Mouse (Mus musculus) sigmoid colon, adult 10 weeks (tissue): Measurements from ENCODE around the gene Hid1. TPM values are rescaled to one million over a fixed set of nuclear protein-coding genes. Genes with fewer than 3 reads are reported as not detected.

Experiments
- polyA plus RNA-seq: library from polyadenylated mRNA; stranded (reverse); fragments of 350-450 nt; fragmentation: Illumina TruSeq; extraction: RNeasy Lipid Tissue Mini Kit (QIAGEN cat#74804); gene quantifications from one replicate; pipeline ENCODE4 v1.2.3, GENCODE M21; 2014; ENCODE audit warnings: low read depth, low replicate concordance

Hid1 gene
- 19.6 TPM for polyA plus RNA-seq

DNA sequence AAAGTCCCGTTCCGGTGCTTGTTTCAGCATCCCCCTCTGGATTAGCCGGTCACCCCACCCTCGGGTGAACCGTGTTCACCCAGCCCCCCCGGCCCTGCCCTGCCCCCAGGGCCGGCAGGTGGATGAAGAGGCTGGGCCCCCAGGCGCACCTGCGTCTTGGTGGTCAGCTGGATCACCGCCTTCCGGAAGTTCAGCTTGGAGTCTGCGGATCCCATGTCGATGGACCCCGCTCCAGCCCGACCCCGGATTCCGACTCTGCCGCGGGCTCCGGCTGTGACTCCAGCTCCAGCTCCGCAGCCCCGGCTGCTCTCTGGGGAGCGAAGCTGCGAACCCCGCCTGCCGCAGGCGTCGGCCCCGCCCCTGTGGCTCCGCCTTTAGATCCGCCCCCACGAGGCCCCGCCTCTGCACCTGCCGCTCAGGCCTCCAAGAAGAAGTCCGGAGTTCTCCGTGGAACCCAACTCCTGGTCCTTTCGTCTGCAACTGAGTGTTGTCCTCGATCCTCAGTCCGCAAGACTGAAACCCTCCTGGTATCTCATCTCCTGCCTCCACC is at the start of gene Hid1:
Gene Hid1, minus strand, starts transcription at position 362 of the 550 bp plus-strand sequence.

DNA sequence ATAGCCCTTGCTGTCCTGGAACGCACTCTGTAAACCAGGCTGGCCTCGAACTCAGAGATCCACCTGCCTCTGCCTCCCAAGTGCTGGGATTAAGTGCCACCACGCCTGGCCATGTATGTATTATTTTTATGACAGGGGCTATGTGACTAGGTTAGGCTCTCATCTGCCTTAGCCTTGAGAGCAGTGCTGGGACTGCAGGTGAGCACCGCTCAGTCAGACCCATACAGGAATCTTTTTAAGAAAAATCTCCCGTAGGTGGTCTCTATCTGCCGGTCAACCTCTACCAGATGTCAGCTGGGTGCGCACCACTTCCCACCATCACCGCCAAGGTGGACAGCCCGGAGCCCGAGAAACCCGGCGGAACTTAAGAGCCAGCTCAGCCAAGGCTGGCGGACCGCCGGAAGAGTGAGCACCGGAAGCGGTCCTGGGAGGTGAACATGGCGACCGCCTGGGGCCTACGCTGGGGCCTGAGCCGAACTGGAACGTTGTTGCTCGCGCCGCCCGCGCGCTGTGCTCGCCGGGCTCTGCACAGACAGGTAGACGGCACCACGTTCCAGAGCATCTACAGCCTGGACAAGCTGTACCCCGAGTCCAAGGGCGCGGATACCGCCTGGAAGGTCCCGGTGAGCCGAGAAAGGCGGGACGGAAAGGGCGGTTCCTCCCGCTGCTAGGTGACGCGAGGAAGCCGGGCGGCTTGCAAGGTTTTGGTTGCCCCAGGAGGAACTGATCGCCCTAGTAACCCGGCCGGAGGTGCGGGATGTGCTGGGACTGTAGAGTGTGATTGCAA is 36.0 kb upstream of the Hid1 start, which contains the start of gene Mrpl58:
Gene Mrpl58, plus strand, starts transcription at position 415 of the 787 bp plus-strand sequence.

DNA sequence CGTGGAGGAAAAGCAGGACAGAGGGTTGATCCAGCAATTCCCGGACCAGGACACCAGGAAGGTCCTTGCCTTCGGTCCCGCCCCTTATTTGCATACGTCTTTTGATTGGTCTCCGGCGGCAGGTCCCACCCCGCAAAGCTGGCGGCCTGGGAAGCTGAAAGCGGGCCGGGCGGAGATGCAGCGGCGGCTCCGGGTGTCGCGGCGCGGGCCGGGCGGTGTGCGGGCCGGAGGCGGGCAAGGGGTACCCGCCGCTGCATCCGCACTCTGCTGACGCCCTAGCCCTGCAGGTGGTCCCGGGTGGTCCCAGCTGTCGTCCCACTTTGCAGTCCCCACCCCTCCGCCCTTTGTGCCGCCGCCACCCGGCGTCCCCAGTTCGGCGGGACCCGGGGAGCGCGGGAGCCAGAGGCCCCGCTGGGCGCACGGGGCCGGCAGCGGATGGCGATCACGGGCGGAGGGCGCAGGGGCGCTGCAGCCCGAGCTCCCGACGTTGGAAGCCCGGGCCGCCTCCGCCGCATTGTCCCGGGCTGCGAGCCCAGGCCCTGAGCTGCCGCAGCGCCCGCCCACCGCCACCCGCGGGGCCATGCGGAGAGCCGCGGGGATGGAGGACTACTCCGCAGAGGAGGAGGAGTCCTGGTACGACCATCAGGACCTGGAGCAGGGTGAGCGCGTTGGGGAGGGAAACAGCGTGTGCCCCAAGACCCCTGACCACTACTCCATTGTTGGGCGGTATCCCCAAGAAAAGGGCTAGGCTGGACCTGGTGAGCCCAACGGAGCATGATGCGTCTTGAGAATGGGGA is 14.4 kb upstream of the Hid1 start, which contains the start of gene Cdr2l:
Gene Cdr2l, plus strand, starts transcription at position 174 of the 797 bp plus-strand sequence.

DNA sequence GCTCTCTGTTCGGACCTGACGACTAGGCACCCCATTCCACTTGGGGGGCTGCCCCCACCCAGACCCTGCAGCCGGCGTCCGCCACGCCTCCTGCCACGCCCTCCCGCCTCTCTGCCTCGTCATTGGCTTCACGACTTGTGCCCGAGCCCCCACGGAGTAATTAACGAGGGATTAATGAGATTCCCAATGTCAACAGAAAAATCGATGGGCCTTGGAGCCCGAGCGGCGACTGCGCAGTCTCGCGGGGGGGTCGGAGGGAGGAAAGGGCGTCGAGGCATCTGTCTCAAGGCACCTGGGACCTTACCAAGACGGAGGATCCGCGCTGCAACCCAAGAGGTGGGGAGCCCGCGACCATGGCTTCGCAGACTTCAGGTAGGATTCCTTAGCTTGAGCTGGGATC is 33.0 kb downstream of the Hid1 start, which contains the start of gene Otop3:
Gene Otop3, plus strand, starts transcription at position 201 of the 400 bp plus-strand sequence.

DNA sequence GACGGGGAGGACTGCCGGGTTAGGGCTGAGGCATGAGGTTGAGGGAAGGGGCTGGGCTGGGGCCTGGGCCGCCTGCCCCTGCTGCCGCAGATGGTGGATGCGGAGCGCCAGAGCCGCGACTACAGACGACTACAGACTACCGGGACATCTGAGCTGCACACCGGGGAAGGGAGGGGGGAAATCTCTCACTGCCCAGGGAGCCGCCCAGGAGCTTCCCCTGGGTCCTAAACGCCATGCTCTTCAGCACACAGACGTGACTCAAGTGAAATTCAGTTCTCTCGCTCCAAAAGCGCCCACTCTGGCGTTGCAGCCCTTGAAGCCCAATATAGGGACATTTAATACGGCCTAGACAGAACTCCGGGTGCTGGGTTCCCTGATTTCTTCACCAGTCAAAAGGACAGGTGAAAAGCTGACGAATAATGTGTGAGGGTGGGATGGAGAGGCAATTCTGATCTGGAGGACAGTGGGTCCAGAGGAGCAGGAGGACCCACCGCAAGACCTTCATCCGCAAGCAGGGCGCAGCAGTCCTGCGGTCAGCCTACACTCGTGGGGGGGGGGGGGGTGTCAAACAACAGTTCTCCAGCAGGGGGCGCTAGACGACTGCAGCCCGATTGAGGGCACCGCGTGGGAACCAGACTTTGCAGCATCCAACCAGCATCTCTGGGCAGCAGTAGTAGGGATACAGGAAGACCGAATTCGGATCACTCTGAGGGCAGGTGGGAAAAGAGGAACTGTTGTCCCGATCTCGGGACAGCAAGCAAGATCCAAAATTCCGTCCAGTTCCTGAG is 45.5 kb downstream of the Hid1 start, which contains the start of gene Ush1g:
Gene Ush1g, minus strand, starts transcription at position 136 of the 788 bp plus-strand sequence.

DNA sequence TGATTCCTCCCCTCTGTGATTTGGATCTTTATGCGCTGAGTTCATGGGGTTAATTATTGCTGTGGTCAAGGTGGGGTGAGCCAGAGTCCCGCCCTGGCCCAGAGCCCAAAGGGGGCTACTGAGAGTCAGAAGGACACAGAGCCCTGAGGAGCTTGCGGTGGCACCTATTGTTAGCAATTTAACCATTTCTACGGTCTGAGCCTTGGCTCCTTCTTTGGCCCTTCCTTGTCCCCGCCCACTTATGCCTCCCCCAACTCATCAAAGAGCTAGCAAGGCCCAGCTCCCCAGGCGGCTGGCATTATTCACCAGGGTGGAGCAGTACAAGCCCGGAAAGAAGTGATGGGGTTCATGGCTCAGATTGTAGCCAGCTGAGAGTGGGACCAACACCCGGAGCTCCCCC is 60.7 kb downstream of the Hid1 start, which contains the start of gene Otop2:
Gene Otop2, plus strand, starts transcription at position 301 of the 400 bp plus-strand sequence.

Other genes starting within 250 kb of the Hid1 start
- gene Cd300lf, start 233.8 kb downstream of the Hid1 start, polyA plus RNA-seq, result 1.5 TPM
- gene Slc9a3r1, start 204.4 kb downstream of the Hid1 start, polyA plus RNA-seq, result 29.7 TPM
- 0.50 TPM for gene Tmem104, start 180.3 kb downstream of the Hid1 start, polyA plus RNA-seq
- gene Nat9, start 179.9 kb downstream of the Hid1 start, polyA plus RNA-seq, result 1.3 TPM
- not detected for gene Grin2c, start 100.5 kb downstream of the Hid1 start, polyA plus RNA-seq
- gene Fdxr, start 90.7 kb downstream of the Hid1 start, polyA plus RNA-seq, result 3.7 TPM
- gene Fads6, start 70.1 kb downstream of the Hid1 start, polyA plus RNA-seq, result 0.47 TPM
- not detected for gene Otop2, start 60.6 kb downstream of the Hid1 start, polyA plus RNA-seq
- not detected for gene Ush1g, start 45.7 kb downstream of the Hid1 start, polyA plus RNA-seq
- gene Otop3, start 33.0 kb downstream of the Hid1 start, polyA plus RNA-seq, result not detected
- 0.54 TPM for gene Cdr2l, start 14.2 kb upstream of the Hid1 start, polyA plus RNA-seq
- gene Mrpl58, start 36.0 kb upstream of the Hid1 start, polyA plus RNA-seq, result 12.8 TPM
- gene Atp5h, start 52.2 kb upstream of the Hid1 start, polyA plus RNA-seq, result 608 TPM
- 14.4 TPM for gene Kctd2, start 52.4 kb upstream of the Hid1 start, polyA plus RNA-seq
- not detected for gene Trim80, start 72.8 kb upstream of the Hid1 start, polyA plus RNA-seq
- gene Slc16a5, start 94.7 kb upstream of the Hid1 start, polyA plus RNA-seq, result 20.9 TPM
- gene Armc7, start 107.9 kb upstream of the Hid1 start, polyA plus RNA-seq, result 1.3 TPM
- gene Nt5c, start 124.1 kb upstream of the Hid1 start, polyA plus RNA-seq, result 6.7 TPM
- gene Jpt1, start 146.6 kb upstream of the Hid1 start, polyA plus RNA-seq, result 69.5 TPM
- 1,343 TPM for gene Sumo2, start 168.5 kb upstream of the Hid1 start, polyA plus RNA-seq
- gene Nup85, start 196.7 kb upstream of the Hid1 start, polyA plus RNA-seq, result 33.1 TPM
- gene Mrps7, start 236.2 kb upstream of the Hid1 start, polyA plus RNA-seq, result 3.6 TPM
- gene Gga3, start 236.3 kb upstream of the Hid1 start, polyA plus RNA-seq, result 6.1 TPM
- gene Mif4gd, start 245.2 kb upstream of the Hid1 start, polyA plus RNA-seq, result 24.5 TPM